Mouse (Mus musculus): Measurements from ENCODE around the gene Rnf220.

- TF ChIP-seq FLI1 (IDR thresholded peaks at IDR 0.05; ENCODE audit: low read length) (no peak), GATA1 (IDR thresholded peaks at IDR 0.05; ENCODE audit: borderline replicate concordance, low read length) (no peak)
These were observed 173.1 kb downstream of the Rnf220 start for GRCm38 (mm10) chr4:117323515-117324344.

All from megakaryocyte, embryonic 14.5 days (primary cell).